7 mouse cellular contexts compared by ENCODE assay signal in the genomic region with DNA sequence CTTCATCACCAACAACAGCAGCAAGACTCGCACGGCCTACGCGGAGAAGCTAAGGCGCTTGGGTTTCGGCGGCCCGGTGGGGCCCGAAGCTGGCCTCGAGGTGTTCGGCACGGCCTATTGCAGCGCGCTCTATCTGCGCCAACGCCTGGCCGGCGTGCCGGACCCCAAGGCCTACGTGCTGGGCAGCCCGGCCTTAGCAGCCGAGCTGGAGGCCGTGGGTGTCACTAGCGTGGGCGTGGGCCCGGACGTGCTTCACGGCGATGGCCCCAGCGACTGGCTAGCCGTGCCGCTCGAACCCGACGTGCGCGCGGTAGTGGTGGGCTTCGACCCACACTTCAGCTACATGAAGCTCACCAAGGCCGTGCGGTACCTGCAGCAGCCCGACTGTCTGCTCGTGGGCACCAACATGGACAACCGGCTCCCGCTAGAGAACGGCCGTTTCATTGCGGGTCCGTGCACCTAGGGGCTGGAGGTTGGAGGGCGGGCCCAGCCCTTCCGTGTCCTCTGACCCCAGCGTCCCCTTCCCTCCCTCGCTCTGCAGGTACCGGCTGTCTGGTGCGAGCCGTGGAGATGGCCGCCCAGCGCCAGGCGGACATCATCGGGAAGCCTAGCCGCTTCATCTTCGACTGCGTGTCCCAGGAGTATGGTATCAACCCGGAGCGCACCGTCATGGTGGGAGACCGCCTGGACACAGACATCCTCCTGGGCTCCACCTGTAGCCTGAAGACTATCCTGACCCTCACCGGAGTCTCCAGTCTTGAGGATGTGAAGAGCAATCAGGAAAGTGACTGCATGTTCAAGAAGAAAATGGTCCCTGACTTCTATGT. TPM values are rescaled to one million over a fixed set of nuclear protein-coding genes. Genes with fewer than 3 reads are reported as not detected.
A peak's percentile ranks its signal among the peaks of the same experiment; 100 is the strongest.
DNase-seq lines count a peak whose midpoint lies in the region; ATAC-seq and TF ChIP-seq lines count a peak whose summit lies in the region.

No protein-coding gene starts in this region.

- no peak for TF ChIP-seq EP300 in lung, postnatal 0 days (IDR thresholded peaks at IDR 0.05)

- TF ChIP-seq CTCF in lung, postnatal 0 days (IDR thresholded peaks at IDR 0.05): no peak

- peak; percentile 26 for ATAC-seq in intestine, embryonic 15.5 days
- peak; percentile 43 for ATAC-seq in lung, postnatal 0 days

- no peaks in the 10 kb centered on the region for H3K9me3 ChIP-seq in forebrain, embryonic 10.5 days
- H3K9me3 ChIP-seq in intestine, embryonic 15.5 days: no peaks in the 10 kb centered on the region
- no peaks in the 10 kb centered on the region for H3K9me3 ChIP-seq in lung, postnatal 0 days (ENCODE audit: low read length)

- whole genome bisulfite sequencing in forebrain, embryonic 10.5 days: under 1% methylated on average over 68 of the region's 68 CpGs
- WGBS in intestine, embryonic 15.5 days: under 1% methylated on average over 68 of the region's 68 CpGs
- WGBS in lung, postnatal 0 days: under 1% methylated on average over 64 of the region's 68 CpGs

- H3K27ac ChIP-seq in forebrain, embryonic 10.5 days: peak overlapping the region; percentile 93
- peak overlapping the region; percentile 90 for H3K27ac ChIP-seq in intestine, embryonic 15.5 days
- peak overlapping the region; percentile 75 for H3K27ac ChIP-seq in lung, postnatal 0 days (ENCODE audit: low read length)

- peaks cover 42% of the 10 kb centered on the region for H3K36me3 ChIP-seq in forebrain, embryonic 10.5 days (replicated peaks)
- peaks cover 15% of the 10 kb centered on the region for H3K36me3 ChIP-seq in intestine, embryonic 15.5 days
- H3K36me3 ChIP-seq in lung, postnatal 0 days (ENCODE audit: insufficient read depth, low read length): peaks cover 12% of the 10 kb centered on the region; the same call in 1 of the 2 replicates

- peak; percentile 51 for DNase-seq in ovary, postnatal 36 days (ENCODE audit: low spot score)
- no peak for DNase-seq in ovary, postnatal 14 days (ENCODE audit: low spot score)
- peak; percentile 66 for DNase-seq in brain, adult 2 months (ENCODE audit: low read depth, low spot score)
- DNase-seq in forebrain, embryonic 10.5 days (ENCODE audit: extremely low spot score, low spot score): peak; percentile 32
- peak; percentile 46 for DNase-seq in lung, postnatal 0 days (ENCODE audit: low spot score)
- peak; percentile 25 to 36 for DNase-seq in spleen, postnatal 14 days (ENCODE audit: low spot score in 2 of 2)

- H3K4me3 ChIP-seq in forebrain, embryonic 10.5 days: peak overlapping the region; percentile 95
- H3K4me3 ChIP-seq in intestine, embryonic 15.5 days (replicated peaks): peak overlapping the region; percentile 84
- peak overlapping the region; percentile 73 for H3K4me3 ChIP-seq in lung, postnatal 0 days (ENCODE audit: low read depth, low read length)

- H3K9ac ChIP-seq in intestine, embryonic 15.5 days: peak overlapping the region; percentile 94
- peak overlapping the region; percentile 64 for H3K9ac ChIP-seq in lung, postnatal 0 days (replicated peaks; ENCODE audit: low read depth)

- no peaks in the 10 kb centered on the region for H3K27me3 ChIP-seq in forebrain, embryonic 10.5 days (ENCODE audit: poor library complexity, severe bottlenecking)
- H3K27me3 ChIP-seq in intestine, embryonic 15.5 days (replicated peaks): no peaks in the 10 kb centered on the region
- no peaks in the 10 kb centered on the region for H3K27me3 ChIP-seq in lung, postnatal 0 days (replicated peaks; ENCODE audit: insufficient read depth, low read length)

- peaks cover 47% of the 10 kb centered on the region for H3K4me1 ChIP-seq in forebrain, embryonic 10.5 days
- peaks cover 36% of the 10 kb centered on the region for H3K4me1 ChIP-seq in intestine, embryonic 15.5 days (replicated peaks)
- peaks cover 20% of the 10 kb centered on the region; the same call in 1 of the 2 replicates for H3K4me1 ChIP-seq in lung, postnatal 0 days (ENCODE audit: insufficient read depth, low read depth, low read length)

- H3K4me2 ChIP-seq in intestine, embryonic 15.5 days (replicated peaks): peak overlapping the region; percentile 96
- peak overlapping the region; percentile 85 for H3K4me2 ChIP-seq in lung, postnatal 0 days (replicated peaks; ENCODE audit: low read depth, low read length)

RNA-seq across cellular contexts. Expression of a gene that starts 0.7 kb away (rescaled TPM):
- 79.7 and 85.3 TPM in 2 replicates for polyA plus RNA-seq in forebrain, embryonic 10.5 days (2016; fragmentation: Nextera tagmentation; extraction: Ambion mirVana)
- 79.9 and 80.6 TPM in 2 replicates for polyA plus RNA-seq in intestine, embryonic 15.5 days (2015; fragmentation: Nextera tagmentation; extraction: Ambion mirVana)
- polyA plus RNA-seq in lung, postnatal 0 days (2015; fragmentation: Nextera tagmentation; extraction: Ambion mirVana): 40.4 and 42.5 TPM in 2 replicates

RNA-seq across cellular contexts. Expression of a gene that starts 0.8 kb away (rescaled TPM):
- 32.7 and 35.2 TPM in 2 replicates for polyA plus RNA-seq in forebrain, embryonic 10.5 days (2016; fragmentation: Nextera tagmentation; extraction: Ambion mirVana)
- 23.0 and 29.3 TPM in 2 replicates for polyA plus RNA-seq in intestine, embryonic 15.5 days (2015; fragmentation: Nextera tagmentation; extraction: Ambion mirVana)
- 15.7 and 17.5 TPM in 2 replicates for polyA plus RNA-seq in lung, postnatal 0 days (2015; fragmentation: Nextera tagmentation; extraction: Ambion mirVana)

RNA-seq across cellular contexts. Expression of a gene that starts 2.8 kb away (rescaled TPM):
- 0.23 and 0.25 TPM in 2 replicates for polyA plus RNA-seq in forebrain, embryonic 10.5 days (2016; fragmentation: Nextera tagmentation; extraction: Ambion mirVana)
- polyA plus RNA-seq in intestine, embryonic 15.5 days (2015; fragmentation: Nextera tagmentation; extraction: Ambion mirVana): 0.40 and 0.68 TPM in 2 replicates
- polyA plus RNA-seq in lung, postnatal 0 days (2015; fragmentation: Nextera tagmentation; extraction: Ambion mirVana): not detected in 2 replicates

RNA-seq across cellular contexts. Expression of a gene that starts 8.0 kb away (rescaled TPM):
- polyA plus RNA-seq in forebrain, embryonic 10.5 days (2016; fragmentation: Nextera tagmentation; extraction: Ambion mirVana): 36.8 and 40.0 TPM in 2 replicates
- polyA plus RNA-seq in intestine, embryonic 15.5 days (2015; fragmentation: Nextera tagmentation; extraction: Ambion mirVana): 25.2 and 27.3 TPM in 2 replicates
- polyA plus RNA-seq in lung, postnatal 0 days (2015; fragmentation: Nextera tagmentation; extraction: Ambion mirVana): 13.0 and 14.4 TPM in 2 replicates

RNA-seq across cellular contexts. Expression of a gene that starts 17.5 kb away (rescaled TPM):
- 3.8 and 4.3 TPM in 2 replicates for polyA plus RNA-seq in forebrain, embryonic 10.5 days (2016; fragmentation: Nextera tagmentation; extraction: Ambion mirVana)
- 1.5 and 1.8 TPM in 2 replicates for polyA plus RNA-seq in intestine, embryonic 15.5 days (2015; fragmentation: Nextera tagmentation; extraction: Ambion mirVana)
- 0.15 and 0.33 TPM in 2 replicates for polyA plus RNA-seq in lung, postnatal 0 days (2015; fragmentation: Nextera tagmentation; extraction: Ambion mirVana)
